Mouse (Mus musculus): Measurements from ENCODE around the gene Cbx7.

GRCm38 (mm10) chr15:79970491-79970890 is 428 bp downstream of the Cbx7 start:
- no peak for TF ChIP-seq CTCF (IDR thresholded peaks at IDR 0.05)
- no peak for TF ChIP-seq EP300 (IDR thresholded peaks at IDR 0.05)

All from lung, postnatal 0 days (tissue).